Mouse (Mus musculus): ENCODE measurements at regions not wholly inside any gene's neighbourhood (a gene's known extent, or its start where the extent isn't known, plus 50 kb on each side); places are given as distances from the start of the nearest gene placed in this dataset.

DNA sequence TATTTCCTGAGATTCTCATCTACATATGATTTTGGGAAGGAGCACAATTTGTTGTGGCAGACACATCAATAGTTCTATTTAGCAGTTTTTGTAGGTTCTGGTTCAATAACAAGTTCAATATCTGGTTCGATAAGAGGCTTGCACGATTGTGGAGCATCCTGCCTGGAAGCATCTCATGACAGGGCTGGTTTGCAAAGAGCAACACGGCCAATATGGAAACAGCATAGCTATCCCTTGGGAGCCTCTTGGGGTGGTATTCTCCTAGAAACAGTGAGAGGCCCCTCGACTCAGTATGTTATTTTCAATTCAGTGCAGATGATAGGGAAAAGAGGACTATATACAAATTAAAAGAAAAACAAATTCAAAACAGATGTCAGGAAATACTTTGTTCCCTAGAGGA, 364.5 kb upstream of the Arglu1 start:
- TF ChIP-seq CTCF (IDR thresholded peaks at IDR 0.05; ENCODE audit: low read depth), result no peak
- 70% methylated on average over 4 of the region's 4 CpGs for WGBS
- Histone ChIP-seq H3K4me2 (replicated peaks; ENCODE audit: low read depth) (no peak overlapping the region), H3K9me3 (ENCODE audit: control insufficient read depth) (no peaks in the 10 kb centered on the region), H3K9ac (ENCODE audit: low read depth, low read length) (no peak overlapping the region), H3K27me3 (replicated peaks; ENCODE audit: control insufficient read depth, insufficient read depth, low read length) (no peaks in the 10 kb centered on the region), H3K4me3 (ENCODE audit: low read depth, low read length) (no peak overlapping the region), H3K4me1 (replicated peaks; ENCODE audit: control insufficient read depth, insufficient read depth, low read length) (no peaks in the 10 kb centered on the region), H3K36me3 (ENCODE audit: control insufficient read depth, insufficient read depth) (no peaks in the 10 kb centered on the region), H3K27ac (ENCODE audit: low read depth, low read length) (no peak overlapping the region)
- no peak for ATAC-seq

DNA sequence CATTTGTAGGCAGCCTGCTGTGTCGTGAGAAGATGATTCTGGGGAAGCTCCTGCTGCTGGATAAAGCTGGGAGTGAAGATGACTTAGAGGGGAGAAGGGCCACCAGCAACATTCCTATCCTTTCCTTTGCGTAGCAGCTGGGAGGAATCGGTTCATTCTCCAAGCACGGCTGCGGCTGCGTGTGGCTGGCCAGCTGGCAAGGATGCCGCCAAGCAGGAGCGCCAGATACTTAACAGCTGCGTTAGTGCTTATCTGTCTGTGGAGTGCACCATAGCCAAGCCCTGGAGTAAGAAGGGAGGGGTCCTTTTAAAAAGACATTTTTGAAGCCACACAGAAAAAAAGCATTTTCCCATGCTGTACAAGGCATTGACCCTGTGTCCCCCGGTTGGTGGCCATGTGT, 361.4 kb upstream of the Arglu1 start:
- ATAC-seq, result no peak
- H3K27ac ChIP-seq (ENCODE audit: low read depth, low read length), result no peak overlapping the region
- 59% methylated on average over 10 of the region's 10 CpGs for WGBS
- TF ChIP-seq CTCF (IDR thresholded peaks at IDR 0.05; ENCODE audit: low read depth), result no peak
- H3K36me3 ChIP-seq (ENCODE audit: control insufficient read depth, insufficient read depth), result no peaks in the 10 kb centered on the region
- no peak overlapping the region for H3K9ac ChIP-seq (ENCODE audit: low read depth, low read length)
- H3K4me3 ChIP-seq (ENCODE audit: low read depth, low read length), result no peak overlapping the region
- no peaks in the 10 kb centered on the region for H3K27me3 ChIP-seq (replicated peaks; ENCODE audit: control insufficient read depth, insufficient read depth, low read length)
- H3K9me3 ChIP-seq (ENCODE audit: control insufficient read depth), result no peaks in the 10 kb centered on the region
- no peak overlapping the region for H3K4me2 ChIP-seq (replicated peaks; ENCODE audit: low read depth)
- H3K4me1 ChIP-seq (replicated peaks; ENCODE audit: control insufficient read depth, insufficient read depth, low read length), result no peaks in the 10 kb centered on the region

DNA sequence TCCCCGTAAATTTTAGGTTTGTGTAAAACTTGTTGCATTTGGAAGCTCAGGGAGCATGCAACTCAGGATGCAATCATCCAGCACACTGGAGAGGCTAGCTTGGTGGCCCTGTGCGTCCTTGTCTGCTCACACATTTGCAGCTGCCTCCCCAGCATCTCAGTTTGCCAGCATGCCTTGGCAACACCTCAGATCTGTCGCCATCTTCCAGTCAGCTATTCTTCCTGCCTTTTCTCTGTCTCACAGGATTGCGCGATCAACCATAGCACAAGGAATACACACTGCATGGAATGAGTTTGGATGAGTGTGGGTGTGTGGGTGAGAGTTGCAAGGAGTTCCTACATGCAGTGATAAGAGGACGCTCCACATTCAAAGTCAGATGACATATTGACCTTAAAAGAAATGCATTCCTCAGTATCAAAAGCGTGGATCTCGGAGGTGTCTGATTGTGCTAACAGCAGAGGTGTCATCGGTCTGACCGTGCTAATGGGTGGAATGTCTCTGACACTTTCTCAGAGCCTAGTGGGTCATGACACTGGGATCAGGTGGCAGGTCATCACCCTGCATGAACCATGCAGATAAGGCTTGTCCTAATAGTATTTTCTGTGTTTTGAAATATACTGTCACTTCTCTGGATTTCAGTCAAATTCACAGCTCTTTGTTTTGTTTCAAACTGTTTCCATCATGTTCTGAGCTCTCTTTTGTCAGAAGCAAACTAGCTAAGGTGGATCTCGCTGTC, 360.6 kb upstream of the Arglu1 start:
- no peaks in the 10 kb centered on the region for H3K36me3 ChIP-seq (ENCODE audit: control insufficient read depth, insufficient read depth)
- no peaks in the 10 kb centered on the region for H3K4me1 ChIP-seq (replicated peaks; ENCODE audit: control insufficient read depth, insufficient read depth, low read length)
- H3K27me3 ChIP-seq (replicated peaks; ENCODE audit: control insufficient read depth, insufficient read depth, low read length), result no peaks in the 10 kb centered on the region
- no peak overlapping the region for H3K4me2 ChIP-seq (replicated peaks; ENCODE audit: low read depth)
- ATAC-seq, result no peak
- H3K9ac ChIP-seq (ENCODE audit: low read depth, low read length), result no peak overlapping the region
- no peaks in the 10 kb centered on the region for H3K9me3 ChIP-seq (ENCODE audit: control insufficient read depth)
- 86% methylated on average over 11 of the region's 11 CpGs for WGBS
- no peak overlapping the region for H3K4me3 ChIP-seq (ENCODE audit: low read depth, low read length)
- H3K27ac ChIP-seq (ENCODE audit: low read depth, low read length), result no peak overlapping the region
- TF ChIP-seq CTCF (IDR thresholded peaks at IDR 0.05; ENCODE audit: low read depth), result no peak

DNA sequence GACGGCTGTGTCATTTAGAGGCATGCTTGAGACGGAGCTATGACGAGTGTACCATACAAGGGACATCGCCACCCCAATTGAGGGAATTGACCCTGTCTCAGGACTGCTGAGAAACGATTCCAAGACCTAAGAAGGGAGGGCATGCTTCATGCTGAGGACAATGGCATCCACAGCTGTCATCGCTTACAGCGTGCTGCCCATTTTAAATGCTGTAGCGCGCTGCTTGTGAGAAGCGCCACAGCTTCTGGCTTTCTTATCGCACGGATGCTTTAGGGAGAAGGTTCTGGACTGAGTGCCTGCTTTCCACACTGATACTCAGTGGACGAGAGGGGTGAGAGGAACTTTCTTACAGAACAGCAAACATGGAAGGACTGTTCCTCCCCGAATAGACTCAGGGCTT, 357.8 kb upstream of the Arglu1 start:
- Histone ChIP-seq H3K4me1 (replicated peaks; ENCODE audit: control insufficient read depth, insufficient read depth, low read length) (no peaks in the 10 kb centered on the region), H3K27ac (ENCODE audit: low read depth, low read length) (no peak overlapping the region), H3K9me3 (ENCODE audit: control insufficient read depth) (no peaks in the 10 kb centered on the region), H3K9ac (ENCODE audit: low read depth, low read length) (no peak overlapping the region), H3K4me2 (replicated peaks; ENCODE audit: low read depth) (no peak overlapping the region), H3K36me3 (ENCODE audit: control insufficient read depth, insufficient read depth) (no peaks in the 10 kb centered on the region), H3K27me3 (replicated peaks; ENCODE audit: control insufficient read depth, insufficient read depth, low read length) (no peaks in the 10 kb centered on the region), H3K4me3 (ENCODE audit: low read depth, low read length) (no peak overlapping the region)
- ATAC-seq, result no peak
- WGBS, result 90% methylated on average over 14 of the region's 14 CpGs
- TF ChIP-seq CTCF (IDR thresholded peaks at IDR 0.05; ENCODE audit: low read depth), result no peak

DNA sequence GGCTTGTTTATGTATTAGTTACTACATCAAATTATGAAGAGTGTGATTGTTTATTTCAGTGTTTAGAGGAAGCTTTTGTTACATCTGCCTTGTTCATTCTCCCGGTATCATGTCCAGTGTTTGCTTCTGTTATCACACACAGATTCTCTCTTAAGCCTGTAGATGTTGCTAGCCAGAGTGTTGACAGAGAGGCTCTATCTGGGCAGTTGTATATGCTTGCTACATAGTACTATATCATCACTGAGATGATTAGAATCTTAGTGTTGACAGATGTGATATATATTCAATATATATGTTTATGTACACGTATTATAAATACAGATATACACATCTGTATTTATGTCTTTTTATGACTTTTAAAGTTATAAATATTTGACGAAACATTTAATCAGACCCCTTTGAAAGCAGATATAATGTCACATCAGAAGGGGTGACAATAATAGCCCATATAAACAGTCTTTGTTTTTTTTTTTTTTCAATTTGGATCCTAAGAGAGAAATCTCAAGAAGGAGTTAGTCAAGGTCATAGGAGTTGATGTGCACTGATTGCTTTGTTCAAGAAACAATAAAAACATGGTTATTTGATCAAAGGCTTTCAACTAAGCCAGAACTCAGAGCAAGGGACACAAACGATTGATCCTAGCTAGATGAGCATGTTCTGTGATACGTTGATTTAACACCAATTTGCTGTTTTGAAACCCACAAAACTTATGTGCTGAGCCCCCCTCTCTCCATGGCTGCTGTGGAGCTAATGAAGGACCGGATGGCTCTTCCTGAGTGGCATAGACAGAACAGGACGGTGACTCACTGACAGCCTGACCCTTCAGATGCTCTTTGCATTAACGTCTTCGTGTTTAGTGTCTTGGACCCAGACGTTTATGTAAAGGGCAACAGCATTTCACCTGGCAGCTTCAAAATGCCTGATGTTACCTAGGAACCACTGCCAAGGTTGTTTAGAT, 352.8 kb upstream of the Arglu1 start:
- Histone ChIP-seq H3K4me1 (replicated peaks; ENCODE audit: control insufficient read depth, insufficient read depth, low read length) (no peaks in the 10 kb centered on the region), H3K4me3 (ENCODE audit: low read depth, low read length) (no peak overlapping the region), H3K27me3 (replicated peaks; ENCODE audit: control insufficient read depth, insufficient read depth, low read length) (no peaks in the 10 kb centered on the region), H3K4me2 (replicated peaks; ENCODE audit: low read depth) (no peak overlapping the region), H3K9me3 (ENCODE audit: control insufficient read depth) (no peaks in the 10 kb centered on the region), H3K9ac (ENCODE audit: low read depth, low read length) (no peak overlapping the region), H3K36me3 (ENCODE audit: control insufficient read depth, insufficient read depth) (no peaks in the 10 kb centered on the region), H3K27ac (ENCODE audit: low read depth, low read length) (no peak overlapping the region)
- TF ChIP-seq CTCF (IDR thresholded peaks at IDR 0.05; ENCODE audit: low read depth), result no peak
- 32% methylated on average over 10 of the region's 10 CpGs for WGBS
- ATAC-seq, result no peak

DNA sequence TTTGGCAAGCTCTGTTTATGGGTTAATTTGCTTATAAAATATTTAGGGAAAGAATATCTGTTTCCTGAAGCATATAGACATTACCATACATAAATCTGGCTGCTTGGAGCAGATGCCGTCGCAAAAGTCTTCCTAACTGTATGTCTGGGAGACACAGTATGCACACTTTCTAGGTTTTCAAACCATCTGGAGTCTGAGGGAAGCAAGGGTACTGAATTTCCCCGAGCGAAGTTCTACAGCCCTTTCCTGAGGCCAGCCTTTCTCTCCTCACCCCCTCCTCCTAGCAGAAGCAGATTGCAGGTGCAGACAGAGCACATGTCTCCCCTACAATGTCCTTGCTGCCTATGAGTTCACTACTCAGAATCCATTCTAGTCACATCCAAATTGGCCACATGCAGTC, 338.8 kb upstream of the Arglu1 start:
- TF ChIP-seq CTCF (IDR thresholded peaks at IDR 0.05; ENCODE audit: low read depth), result no peak
- Histone ChIP-seq H3K27me3 (replicated peaks; ENCODE audit: control insufficient read depth, insufficient read depth, low read length) (no peaks in the 10 kb centered on the region), H3K36me3 (ENCODE audit: control insufficient read depth, insufficient read depth) (no peaks in the 10 kb centered on the region), H3K4me2 (replicated peaks; ENCODE audit: low read depth) (no peak overlapping the region), H3K27ac (ENCODE audit: low read depth, low read length) (no peak overlapping the region), H3K9me3 (ENCODE audit: control insufficient read depth) (no peaks in the 10 kb centered on the region), H3K4me1 (replicated peaks; ENCODE audit: control insufficient read depth, insufficient read depth, low read length) (no peaks in the 10 kb centered on the region), H3K4me3 (ENCODE audit: low read depth, low read length) (no peak overlapping the region), H3K9ac (ENCODE audit: low read depth, low read length) (no peak overlapping the region)
- WGBS, result 70% methylated on average over 4 of the region's 4 CpGs
- no peak for ATAC-seq
